Mouse (Mus musculus): ENCODE measurements around the gene Tsnax. TPM values are rescaled to one million over a fixed set of nuclear protein-coding genes. Genes with fewer than 3 reads are reported as not detected.

Tsnax gene
- total and polyA plus RNA-seq, 3 experiments, result 105 to 160 TPM; not detected in 1

GRCm38 (mm10) chr8:124980828-124981227 is 32.0 kb upstream of the Tsnax start:
- H3K9me3 ChIP-seq (replicated peaks; ENCODE audit: insufficient read depth, low read length), result no peaks in the 10 kb centered on the region
- no peak overlapping the region for H3K4me3 ChIP-seq (ENCODE audit: control insufficient read depth in 1 of 2, insufficient read depth in 1 of 2, low read depth in 2 of 2, low read length in 2 of 2)
- DNase-seq (ENCODE audit: low read depth, low spot score), result no peak
- H3K36me3 ChIP-seq (ENCODE audit: control insufficient read depth in 1 of 2, insufficient read depth in 2 of 2, low read length in 2 of 2), result no peaks in the 10 kb centered on the region
- H3K79me2 ChIP-seq (ENCODE audit: control insufficient read depth, insufficient read depth, low read length, poor library complexity), result no peaks in the 10 kb centered on the region
- TF ChIP-seq MYC (IDR thresholded peaks at IDR 0.05; ENCODE audit: low read depth, low read length), result no peak
- peak; percentile 18 to 32 (median 31); a peak in 4 of 6 replicates for TF ChIP-seq CTCF (IDR thresholded peaks at IDR 0.05 in 2 of 3, conservative IDR thresholded peaks at IDR 0.05 in 1 of 3; ENCODE audit: control insufficient read depth in 1 of 3, insufficient read depth in 1 of 3, low read depth in 2 of 3, low read length in 3 of 3, poor library complexity in 1 of 3, severe bottlenecking in 1 of 3)
- TF ChIP-seq BHLHE40 (IDR thresholded peaks at IDR 0.05; ENCODE audit: borderline replicate concordance, low read depth, low read length), result no peak
- no peak for TF ChIP-seq ZMIZ1 (IDR thresholded peaks at IDR 0.05; ENCODE audit: low read depth, low read length)
- TF ChIP-seq ZC3H11A (IDR thresholded peaks at IDR 0.05; ENCODE audit: low read depth, low read length), result no peak
- no peak overlapping the region for H3K9ac ChIP-seq (ENCODE audit: control insufficient read depth, low read depth, low read length, poor library complexity, severe bottlenecking)
- peaks cover 4 to 6% of the 10 kb centered on the region in 2 experiments; a peak in 3 of 4 replicates for H3K27me3 ChIP-seq (ENCODE audit: control insufficient read depth in 1 of 2, insufficient read depth in 2 of 2, low read length in 2 of 2)
- peaks cover 0 to 3% of the 10 kb centered on the region in 2 experiments; a peak in 2 of 4 replicates for H3K4me1 ChIP-seq (ENCODE audit: control insufficient read depth in 1 of 2, insufficient read depth in 2 of 2, low read length in 2 of 2)
- no peak overlapping the region for H3K27ac ChIP-seq (ENCODE audit: control insufficient read depth, low read depth, low read length)

GRCm38 (mm10) chr8:124990923-124991667 is 21.7 kb upstream of the Tsnax start:
- H3K9ac ChIP-seq (ENCODE audit: control insufficient read depth, low read depth, low read length, poor library complexity, severe bottlenecking), result no peak overlapping the region
- H3K4me3 ChIP-seq (ENCODE audit: control insufficient read depth in 1 of 2, insufficient read depth in 1 of 2, low read depth in 2 of 2, low read length in 2 of 2), result no peak overlapping the region
- H3K79me2 ChIP-seq (ENCODE audit: control insufficient read depth, insufficient read depth, low read length, poor library complexity), result no peaks in the 10 kb centered on the region
- peak; percentile 36 for DNase-seq (ENCODE audit: low read depth, low spot score)
- H3K4me1 ChIP-seq (ENCODE audit: control insufficient read depth in 1 of 2, insufficient read depth in 2 of 2, low read length in 2 of 2), result 0 out of 4 replicates have a peak, but pooled peaks cover 0 to 4% of the 10 kb centered on the region in 2 experiments
- H3K9me3 ChIP-seq (replicated peaks; ENCODE audit: insufficient read depth, low read length), result no peaks in the 10 kb centered on the region
- peaks cover 4 to 15% of the 10 kb centered on the region in 2 experiments for H3K27me3 ChIP-seq (ENCODE audit: control insufficient read depth in 1 of 2, insufficient read depth in 2 of 2, low read length in 2 of 2)
- H3K36me3 ChIP-seq (ENCODE audit: control insufficient read depth in 1 of 2, insufficient read depth in 2 of 2, low read length in 2 of 2), result no peaks in the 10 kb centered on the region
- H3K27ac ChIP-seq (ENCODE audit: control insufficient read depth, low read depth, low read length), result no peak overlapping the region
- no peak; the same call in 1 of the 2 replicates for TF ChIP-seq MAZ (IDR thresholded peaks at IDR 0.05; ENCODE audit: low read depth, low read length)
- TF ChIP-seq GATA1 (IDR thresholded peaks at IDR 0.05; ENCODE audit: low read depth, low read length), result peak; percentile 33; the same call in 1 of the 2 replicates
- no peak for TF ChIP-seq UBTF (IDR thresholded peaks at IDR 0.05; ENCODE audit: borderline replicate concordance, insufficient read depth, low read depth, low read length)
- TF ChIP-seq RCOR1 (IDR thresholded peaks at IDR 0.05; ENCODE audit: low read depth, low read length), result peak; percentile 77
- TF ChIP-seq RAD21 (IDR thresholded peaks at IDR 0.05; ENCODE audit: low read depth, low read length), result no peak
- 0 out of 4 replicates have a peak, but pooled peaks have one; percentile 18 for TF ChIP-seq EP300 (IDR thresholded peaks at IDR 0.05; ENCODE audit: low read depth in 1 of 2, low read length in 2 of 2)
- TF ChIP-seq NELFE (IDR thresholded peaks at IDR 0.05; ENCODE audit: low read depth, low read length), result no peak
- TF ChIP-seq MYB (IDR thresholded peaks at IDR 0.05; ENCODE audit: low read depth, low read length), result no peak
- no peak for TF ChIP-seq ZC3H11A (IDR thresholded peaks at IDR 0.05; ENCODE audit: low read depth, low read length)
- TF ChIP-seq USF2 (IDR thresholded peaks at IDR 0.05; ENCODE audit: borderline replicate concordance in 1 of 2, insufficient read depth in 1 of 2, low read depth in 1 of 2, low read length in 2 of 2), result no peak
- TF ChIP-seq TBP (IDR thresholded peaks at IDR 0.05; ENCODE audit: low read depth, low read length), result no peak
- no peak for TF ChIP-seq CHD2 (IDR thresholded peaks at IDR 0.05; ENCODE audit: low read length)
- no peak for TF ChIP-seq CTCF (IDR thresholded peaks at IDR 0.05 in 2 of 3, conservative IDR thresholded peaks at IDR 0.05 in 1 of 3; ENCODE audit: control insufficient read depth in 1 of 3, insufficient read depth in 1 of 3, low read depth in 2 of 3, low read length in 3 of 3, poor library complexity in 1 of 3, severe bottlenecking in 1 of 3)
- no peak for TF ChIP-seq TAL1 (IDR thresholded peaks at IDR 0.05; ENCODE audit: low read length)
- TF ChIP-seq SIN3A (IDR thresholded peaks at IDR 0.05; ENCODE audit: low read length), result 0 out of 2 replicates have a peak, but pooled peaks have one; percentile 21
- no peak for TF ChIP-seq ETS1 (IDR thresholded peaks at IDR 0.05; ENCODE audit: low read depth, low read length)
- no peak for TF ChIP-seq HCFC1 (IDR thresholded peaks at IDR 0.05; ENCODE audit: low read depth, low read length)
- TF ChIP-seq BHLHE40 (IDR thresholded peaks at IDR 0.05; ENCODE audit: borderline replicate concordance, low read depth, low read length), result peak; percentile 34; the same call in 1 of the 2 replicates
- no peak for TF ChIP-seq GABPA (IDR thresholded peaks at IDR 0.05; ENCODE audit: low read depth, low read length)
- no peak for TF ChIP-seq MXI1 (IDR thresholded peaks at IDR 0.05; ENCODE audit: low read depth, low read length)
- TF ChIP-seq POLR2A (IDR thresholded peaks at IDR 0.05; ENCODE audit: control insufficient read depth in 1 of 2, insufficient read depth in 1 of 2, low read depth in 1 of 2, low read length in 2 of 2, poor library complexity in 1 of 2), result no peak
- 0 out of 2 replicates have a peak, but pooled peaks have one; percentile 14 for TF ChIP-seq TCF12 (IDR thresholded peaks at IDR 0.05; ENCODE audit: low read depth, low read length)
